Mouse (Mus musculus): ENCODE measurements at regions not wholly inside any gene's neighbourhood (a gene's known extent, or its start where the extent isn't known, plus 50 kb on each side); places are given as distances from the start of the nearest gene placed in this dataset.

GRCm38 (mm10) chr3:130986101-130986500 lies 124.2 kb upstream of the Lef1 start:
- no peak for ATAC-seq (ENCODE audit: low FRiP score)
- WGBS: 97% methylated on average over 2 of the region's 2 CpGs
- Histone ChIP-seq H3K4me1 (replicated peaks; ENCODE audit: control insufficient read depth, insufficient read depth, low read length) (no peaks in the 10 kb centered on the region), H3K4me3 (replicated peaks; ENCODE audit: low read length) (no peak overlapping the region), H3K27ac (no peak overlapping the region), H3K36me3 (replicated peaks; ENCODE audit: control insufficient read depth, insufficient read depth) (no peaks in the 10 kb centered on the region), H3K9me3 (ENCODE audit: control insufficient read depth, low read length) (no peaks in the 10 kb centered on the region), H3K4me2 (replicated peaks) (no peak overlapping the region), H3K9ac (no peak overlapping the region), H3K27me3 (ENCODE audit: control insufficient read depth, insufficient read depth, low read length) (no peaks in the 10 kb centered on the region)
- no peak for DNase-seq (ENCODE audit: low spot score)

- H3K27me3 ChIP-seq (ENCODE audit: control insufficient read depth, insufficient read depth, low read length): no peaks in the 10 kb centered on the region
- ATAC-seq (ENCODE audit: low FRiP score): no peak
Measured at GRCm38 (mm10) chr3:130981566-130981965, 128.7 kb upstream of the Lef1 start.

GRCm38 (mm10) chr3:130978986-130979642 lies 131.2 kb upstream of the Lef1 start:
- Histone ChIP-seq H3K4me2 (replicated peaks) (no peak overlapping the region), H3K9ac (no peak overlapping the region), H3K36me3 (replicated peaks; ENCODE audit: control insufficient read depth, insufficient read depth) (no peaks in the 10 kb centered on the region), H3K27me3 (ENCODE audit: control insufficient read depth, insufficient read depth, low read length) (no peaks in the 10 kb centered on the region), H3K4me1 (replicated peaks; ENCODE audit: control insufficient read depth, insufficient read depth, low read length) (no peaks in the 10 kb centered on the region), H3K4me3 (replicated peaks; ENCODE audit: low read length) (no peak overlapping the region), H3K27ac (no peak overlapping the region), H3K9me3 (ENCODE audit: control insufficient read depth, low read length) (no peaks in the 10 kb centered on the region)
- no peak for ATAC-seq (ENCODE audit: low FRiP score)
- DNase-seq (ENCODE audit: low spot score): no peak
- WGBS: 87% methylated on average over 14 of the region's 14 CpGs

More at GRCm38 (mm10) chr3:130981566-130981965, 128.7 kb upstream of the Lef1 start:
- no peak overlapping the region for H3K9ac ChIP-seq
- no peak overlapping the region for H3K4me2 ChIP-seq (replicated peaks)
- no peaks in the 10 kb centered on the region for H3K36me3 ChIP-seq (replicated peaks; ENCODE audit: control insufficient read depth, insufficient read depth)
- H3K4me3 ChIP-seq (replicated peaks; ENCODE audit: low read length): no peak overlapping the region
- DNase-seq (ENCODE audit: low spot score): no peak
- no peak overlapping the region for H3K27ac ChIP-seq
- no peaks in the 10 kb centered on the region for H3K4me1 ChIP-seq (replicated peaks; ENCODE audit: control insufficient read depth, insufficient read depth, low read length)
- H3K9me3 ChIP-seq (ENCODE audit: control insufficient read depth, low read length): no peaks in the 10 kb centered on the region

- H3K27me3 ChIP-seq (ENCODE audit: control insufficient read depth, insufficient read depth, low read length): no peaks in the 10 kb centered on the region
- WGBS: 62% methylated on average over 13 of the region's 13 CpGs
- no peaks in the 10 kb centered on the region for H3K4me1 ChIP-seq (replicated peaks; ENCODE audit: control insufficient read depth, insufficient read depth, low read length)
- ATAC-seq (ENCODE audit: low FRiP score) (no peak), DNase-seq (ENCODE audit: low spot score) (no peak)
- H3K4me2 ChIP-seq (replicated peaks): no peak overlapping the region
- H3K9me3 ChIP-seq (ENCODE audit: control insufficient read depth, low read length): no peaks in the 10 kb centered on the region
- H3K36me3 ChIP-seq (replicated peaks; ENCODE audit: control insufficient read depth, insufficient read depth): no peaks in the 10 kb centered on the region
- H3K9ac ChIP-seq: no peak overlapping the region
- no peak overlapping the region for H3K27ac ChIP-seq
- H3K4me3 ChIP-seq (replicated peaks; ENCODE audit: low read length): no peak overlapping the region
Measured at GRCm38 (mm10) chr3:130977921-130978700, 132.2 kb upstream of the Lef1 start.

- Histone ChIP-seq H3K27me3 (ENCODE audit: control insufficient read depth, insufficient read depth, low read length) (no peaks in the 10 kb centered on the region), H3K36me3 (replicated peaks; ENCODE audit: control insufficient read depth, insufficient read depth) (no peaks in the 10 kb centered on the region), H3K27ac (no peak overlapping the region), H3K9me3 (ENCODE audit: control insufficient read depth, low read length) (no peaks in the 10 kb centered on the region), H3K4me2 (replicated peaks) (no peak overlapping the region), H3K4me3 (replicated peaks; ENCODE audit: low read length) (no peak overlapping the region), H3K4me1 (replicated peaks; ENCODE audit: control insufficient read depth, insufficient read depth, low read length) (no peaks in the 10 kb centered on the region), H3K9ac (no peak overlapping the region)
- 87% methylated on average over 5 of the region's 5 CpGs for WGBS
- no peak for DNase-seq (ENCODE audit: low spot score)
- no peak for ATAC-seq (ENCODE audit: low FRiP score)
Measured at GRCm38 (mm10) chr3:130976206-130976605, 134.1 kb upstream of the Lef1 start.

- Histone ChIP-seq H3K27ac (no peak overlapping the region), H3K27me3 (ENCODE audit: control insufficient read depth, insufficient read depth, low read length) (no peaks in the 10 kb centered on the region), H3K9ac (no peak overlapping the region), H3K4me3 (replicated peaks; ENCODE audit: low read length) (no peak overlapping the region), H3K4me2 (replicated peaks) (no peak overlapping the region), H3K4me1 (replicated peaks; ENCODE audit: control insufficient read depth, insufficient read depth, low read length) (no peaks in the 10 kb centered on the region), H3K9me3 (ENCODE audit: control insufficient read depth, low read length) (no peaks in the 10 kb centered on the region), H3K36me3 (replicated peaks; ENCODE audit: control insufficient read depth, insufficient read depth) (no peaks in the 10 kb centered on the region)
- WGBS: 87% methylated on average over 1 of the region's 1 CpGs
- no peak for DNase-seq (ENCODE audit: low spot score)
- no peak for ATAC-seq (ENCODE audit: low FRiP score)
Measured at GRCm38 (mm10) chr3:130975291-130975690, 135.0 kb upstream of the Lef1 start.

GRCm38 (mm10) chr3:130972126-130972525 lies 138.1 kb upstream of the Lef1 start:
- H3K9ac ChIP-seq: no peak overlapping the region
- H3K4me3 ChIP-seq (replicated peaks; ENCODE audit: low read length): no peak overlapping the region
- 53% methylated on average over 2 of the region's 2 CpGs for WGBS
- DNase-seq (ENCODE audit: low spot score): no peak
- ATAC-seq (ENCODE audit: low FRiP score): no peak
- H3K36me3 ChIP-seq (replicated peaks; ENCODE audit: control insufficient read depth, insufficient read depth): no peaks in the 10 kb centered on the region
- no peak overlapping the region for H3K4me2 ChIP-seq (replicated peaks)
- H3K27me3 ChIP-seq (ENCODE audit: control insufficient read depth, insufficient read depth, low read length): no peaks in the 10 kb centered on the region
- H3K9me3 ChIP-seq (ENCODE audit: control insufficient read depth, low read length): no peaks in the 10 kb centered on the region
- H3K4me1 ChIP-seq (replicated peaks; ENCODE audit: control insufficient read depth, insufficient read depth, low read length): no peaks in the 10 kb centered on the region
- H3K27ac ChIP-seq: no peak overlapping the region

GRCm38 (mm10) chr3:130965275-130965674 lies 145.0 kb upstream of the Lef1 start:
- no peak overlapping the region for H3K4me3 ChIP-seq (replicated peaks; ENCODE audit: low read length)
- peaks cover 24% of the 10 kb centered on the region for H3K4me1 ChIP-seq (replicated peaks; ENCODE audit: control insufficient read depth, insufficient read depth, low read length)
- 93% methylated on average over 3 of the region's 3 CpGs for WGBS
- DNase-seq (ENCODE audit: low spot score) (no peak), ATAC-seq (ENCODE audit: low FRiP score) (no peak)
- H3K9ac ChIP-seq: no peak overlapping the region
- no peak overlapping the region for H3K27ac ChIP-seq
- H3K27me3 ChIP-seq (ENCODE audit: control insufficient read depth, insufficient read depth, low read length): no peaks in the 10 kb centered on the region
- no peak overlapping the region for H3K4me2 ChIP-seq (replicated peaks)
- no peaks in the 10 kb centered on the region for H3K9me3 ChIP-seq (ENCODE audit: control insufficient read depth, low read length)
- no peaks in the 10 kb centered on the region for H3K36me3 ChIP-seq (replicated peaks; ENCODE audit: control insufficient read depth, insufficient read depth)

- Histone ChIP-seq H3K9ac (no peak overlapping the region), H3K9me3 (ENCODE audit: control insufficient read depth, low read length) (no peaks in the 10 kb centered on the region), H3K4me1 (replicated peaks; ENCODE audit: control insufficient read depth, insufficient read depth, low read length) (peaks cover 24% of the 10 kb centered on the region), H3K27ac (peak overlapping the region; percentile 51; the same call in 1 of the 2 replicates), H3K4me2 (replicated peaks) (peak overlapping the region; percentile 46), H3K4me3 (replicated peaks; ENCODE audit: low read length) (no peak overlapping the region), H3K27me3 (ENCODE audit: control insufficient read depth, insufficient read depth, low read length) (no peaks in the 10 kb centered on the region), H3K36me3 (replicated peaks; ENCODE audit: control insufficient read depth, insufficient read depth) (no peaks in the 10 kb centered on the region)
- ATAC-seq (ENCODE audit: low FRiP score): no peak
- DNase-seq (ENCODE audit: low spot score): no peak
- WGBS: 78% methylated on average over 6 of the region's 6 CpGs
Measured at GRCm38 (mm10) chr3:130964088-130964487, 146.2 kb upstream of the Lef1 start.

Data from hindbrain, embryonic 14.5 days (tissue).